Mouse (Mus musculus): Measurements from ENCODE around the gene Kdelr1. TPM values are rescaled to one million over a fixed set of nuclear protein-coding genes. Genes with fewer than 3 reads are reported as not detected.
A peak's percentile ranks its signal among the peaks of the same experiment; 100 is the strongest.

Kdelr1 gene
- total and polyA plus RNA-seq, 3 experiments: 42.3 to 60.6 TPM; not detected in 1

DNA sequence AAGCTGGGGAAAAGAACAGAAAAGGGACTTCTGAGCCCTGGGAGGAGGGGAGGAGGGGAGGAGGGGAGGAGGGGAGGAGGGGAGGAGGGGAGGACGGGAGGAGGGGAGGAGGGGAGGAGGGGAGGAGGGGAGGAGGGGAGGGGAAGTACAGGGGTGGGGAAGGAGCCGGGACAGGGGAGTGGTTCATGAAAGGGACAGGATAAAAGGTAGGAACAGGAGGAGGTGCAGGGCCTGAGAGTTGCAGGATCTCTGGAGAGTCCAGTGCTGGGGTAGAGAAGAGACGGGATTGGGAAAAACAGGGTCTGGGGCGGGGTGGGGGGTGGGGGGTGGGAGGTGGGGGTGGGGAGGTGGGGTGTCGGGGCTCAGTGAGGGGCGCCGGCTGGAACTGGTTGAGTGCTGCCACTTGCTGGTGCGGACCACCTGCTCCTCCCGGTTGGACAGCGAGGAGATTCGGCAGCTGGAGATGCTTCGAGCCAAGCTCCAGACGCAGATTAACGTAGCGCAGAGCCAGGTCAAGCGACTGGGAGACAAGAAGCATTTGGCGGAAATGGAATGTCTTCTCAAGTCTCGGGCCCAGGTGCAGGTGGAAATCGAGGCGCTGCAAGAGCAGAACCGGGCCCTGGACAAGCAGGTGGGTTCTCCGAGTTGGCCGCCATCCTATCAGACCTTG, 56.2 kb downstream of the Kdelr1 start:
- H3K27ac ChIP-seq (ENCODE audit: control insufficient read depth, low read depth, low read length): no peak overlapping the region
- no peak overlapping the region for H3K4me3 ChIP-seq (ENCODE audit: control insufficient read depth in 1 of 2, insufficient read depth in 1 of 2, low read depth in 2 of 2, low read length in 2 of 2)
- H3K36me3 ChIP-seq (ENCODE audit: control insufficient read depth in 1 of 2, insufficient read depth in 2 of 2, low read length in 2 of 2): peaks cover 0 to 5% of the 10 kb centered on the region in 2 experiments; a peak in 2 of 4 replicates
- peaks cover 4 to 5% of the 10 kb centered on the region in 2 experiments for H3K4me1 ChIP-seq (ENCODE audit: control insufficient read depth in 1 of 2, insufficient read depth in 2 of 2, low read length in 2 of 2)
- no peak for TF ChIP-seq MYC (IDR thresholded peaks at IDR 0.05; ENCODE audit: low read depth, low read length)
- no peak for TF ChIP-seq GABPA (IDR thresholded peaks at IDR 0.05; ENCODE audit: low read depth, low read length)
- no peaks in the 10 kb centered on the region for H3K9me3 ChIP-seq (replicated peaks; ENCODE audit: insufficient read depth, low read length)
- H3K9ac ChIP-seq (ENCODE audit: control insufficient read depth, low read depth, low read length, poor library complexity, severe bottlenecking): no peak overlapping the region
- no peak for DNase-seq (ENCODE audit: low read depth, low spot score)
- H3K27me3 ChIP-seq (ENCODE audit: control insufficient read depth in 1 of 2, insufficient read depth in 2 of 2, low read length in 2 of 2): no peaks in the 10 kb centered on the region
- no peaks in the 10 kb centered on the region for H3K79me2 ChIP-seq (ENCODE audit: control insufficient read depth, insufficient read depth, low read length, poor library complexity)

DNA sequence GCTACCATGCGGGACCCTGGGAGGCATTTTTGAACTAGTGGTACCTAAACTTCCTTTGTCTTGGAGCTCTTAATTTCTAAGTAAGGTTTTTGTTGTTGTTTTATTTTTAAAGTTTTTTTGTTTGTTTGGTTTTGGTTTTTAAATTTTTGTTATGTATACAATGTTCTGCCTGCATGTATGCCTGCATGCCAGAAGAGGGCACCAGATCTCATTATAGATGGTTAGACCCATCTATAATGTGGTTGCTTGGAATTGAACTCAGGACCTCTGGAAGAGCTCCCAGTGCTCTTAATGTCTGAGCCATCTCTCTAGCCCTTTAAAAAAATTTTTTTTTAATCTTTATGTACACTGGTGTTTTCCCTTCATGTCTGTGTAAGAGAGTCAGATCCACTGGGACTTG, 57.1 kb downstream of the Kdelr1 start:
- no peak for DNase-seq (ENCODE audit: low read depth, low spot score)
- Histone ChIP-seq H3K4me3 (ENCODE audit: control insufficient read depth in 1 of 2, insufficient read depth in 1 of 2, low read depth in 2 of 2, low read length in 2 of 2) (no peak overlapping the region), H3K4me1 (ENCODE audit: control insufficient read depth in 1 of 2, insufficient read depth in 2 of 2, low read length in 2 of 2) (peaks cover 4 to 5% of the 10 kb centered on the region in 2 experiments), H3K9me3 (replicated peaks; ENCODE audit: insufficient read depth, low read length) (no peaks in the 10 kb centered on the region), H3K27ac (ENCODE audit: control insufficient read depth, low read depth, low read length) (no peak overlapping the region), H3K36me3 (ENCODE audit: control insufficient read depth in 1 of 2, insufficient read depth in 2 of 2, low read length in 2 of 2) (peaks cover 0 to 5% of the 10 kb centered on the region in 2 experiments; a peak in 2 of 4 replicates), H3K79me2 (ENCODE audit: control insufficient read depth, insufficient read depth, low read length, poor library complexity) (no peaks in the 10 kb centered on the region), H3K27me3 (ENCODE audit: control insufficient read depth in 1 of 2, insufficient read depth in 2 of 2, low read length in 2 of 2) (no peaks in the 10 kb centered on the region), H3K9ac (ENCODE audit: control insufficient read depth, low read depth, low read length, poor library complexity, severe bottlenecking) (no peak overlapping the region)
- TF ChIP-seq SMC3 (IDR thresholded peaks at IDR 0.05; ENCODE audit: low read depth, low read length): peak; percentile 28; the same call in 1 of the 2 replicates
- no peak for TF ChIP-seq CHD1 (IDR thresholded peaks at IDR 0.05; ENCODE audit: low read depth, low read length)
- TF ChIP-seq UBTF (IDR thresholded peaks at IDR 0.05; ENCODE audit: borderline replicate concordance, insufficient read depth, low read depth, low read length): no peak
- no peak for TF ChIP-seq ELF1 (IDR thresholded peaks at IDR 0.05; ENCODE audit: low read depth, low read length)
- TF ChIP-seq USF2 (IDR thresholded peaks at IDR 0.05; ENCODE audit: borderline replicate concordance in 1 of 2, insufficient read depth in 1 of 2, low read depth in 1 of 2, low read length in 2 of 2): no peak
- peak in 2 of 3 experiments; percentile 22 to 34; a peak in 1 of 6 replicates for TF ChIP-seq CTCF (IDR thresholded peaks at IDR 0.05 in 2 of 3, conservative IDR thresholded peaks at IDR 0.05 in 1 of 3; ENCODE audit: control insufficient read depth in 1 of 3, insufficient read depth in 1 of 3, low read depth in 2 of 3, low read length in 3 of 3, poor library complexity in 1 of 3, severe bottlenecking in 1 of 3)
- no peak for TF ChIP-seq EP300 (IDR thresholded peaks at IDR 0.05; ENCODE audit: low read depth in 1 of 2, low read length in 2 of 2)
- no peak for TF ChIP-seq MEF2A (IDR thresholded peaks at IDR 0.05; ENCODE audit: extremely low read depth, insufficient replicate concordance, low read depth, low read length, poor library complexity, severe bottlenecking)
- TF ChIP-seq MYC (IDR thresholded peaks at IDR 0.05; ENCODE audit: low read depth, low read length): no peak
- TF ChIP-seq SIN3A (IDR thresholded peaks at IDR 0.05; ENCODE audit: low read length): no peak
- TF ChIP-seq RAD21 (IDR thresholded peaks at IDR 0.05; ENCODE audit: low read depth, low read length): no peak
- no peak for TF ChIP-seq MYB (IDR thresholded peaks at IDR 0.05; ENCODE audit: low read depth, low read length)
- no peak for TF ChIP-seq MXI1 (IDR thresholded peaks at IDR 0.05; ENCODE audit: low read depth, low read length)
- TF ChIP-seq TAL1 (IDR thresholded peaks at IDR 0.05; ENCODE audit: low read length): no peak

Other genes starting within 250 kb of the Kdelr1 start
- gene Rasip1, start 245.3 kb upstream of the Kdelr1 start, total RNA-seq (2012; rRNA removed): 1.1 TPM in 2 replicates
- under 1 TPM in 1 of 2 experiments, not detected in 1; 0.65 TPM for gene Rasip1, start 245.3 kb upstream of the Kdelr1 start, polyA plus RNA-seq (2012; ENCODE audit: insufficient read depth in 1 of 2, insufficient read length in 2 of 2, low read depth in 1 of 2, low replicate concordance in 2 of 2, missing spikeins in 1 of 2)
- gene Mamstr, start 232.8 kb upstream of the Kdelr1 start, total RNA-seq (2012; rRNA removed): not detected in 2 replicates
- gene Mamstr, start 232.8 kb upstream of the Kdelr1 start, polyA plus RNA-seq (2012; ENCODE audit: insufficient read depth in 1 of 2, insufficient read length in 2 of 2, low read depth in 1 of 2, low replicate concordance in 2 of 2, missing spikeins in 1 of 2): not detected
- gene Fut2, start 206.4 kb upstream of the Kdelr1 start, total RNA-seq (2012; rRNA removed): not detected in 2 replicates
- not detected for gene Fut2, start 206.4 kb upstream of the Kdelr1 start, polyA plus RNA-seq (2012; ENCODE audit: insufficient read depth in 1 of 2, insufficient read length in 2 of 2, low read depth in 1 of 2, low replicate concordance in 2 of 2, missing spikeins in 1 of 2)
- not detected in 2 replicates for gene Ntn5, start 188.8 kb upstream of the Kdelr1 start, total RNA-seq (2012; rRNA removed)
- under 1 TPM in 1 of 2 experiments, not detected in 1; 0.13 TPM for gene Ntn5, start 188.8 kb upstream of the Kdelr1 start, polyA plus RNA-seq (2012; ENCODE audit: insufficient read depth in 1 of 2, insufficient read length in 2 of 2, low read depth in 1 of 2, low replicate concordance in 2 of 2, missing spikeins in 1 of 2)
- not detected in 2 replicates for gene Sec1, start 178.4 kb upstream of the Kdelr1 start, total RNA-seq (2012; rRNA removed)
- not detected for gene Sec1, start 178.4 kb upstream of the Kdelr1 start, polyA plus RNA-seq (2012; ENCODE audit: insufficient read depth in 1 of 2, insufficient read length in 2 of 2, low read depth in 1 of 2, low replicate concordance in 2 of 2, missing spikeins in 1 of 2)
- 0.29 and 0.77 TPM in 2 replicates for gene Car11, start 172.9 kb upstream of the Kdelr1 start, total RNA-seq (2012; rRNA removed)
- gene Car11, start 172.9 kb upstream of the Kdelr1 start, polyA plus RNA-seq (2012; ENCODE audit: insufficient read depth in 1 of 2, insufficient read length in 2 of 2, low read depth in 1 of 2, low replicate concordance in 2 of 2, missing spikeins in 1 of 2): 1 to 10 TPM in 1 of 2 experiments, not detected in 1; 1.5 TPM
- gene Dbp, start 167.7 kb upstream of the Kdelr1 start, total RNA-seq (2012; rRNA removed): 21.1 and 24.4 TPM in 2 replicates
- 10 to 100 TPM in 1 of 2 experiments, not detected in 1; 22.5 TPM for gene Dbp, start 167.7 kb upstream of the Kdelr1 start, polyA plus RNA-seq (2012; ENCODE audit: insufficient read depth in 1 of 2, insufficient read length in 2 of 2, low read depth in 1 of 2, low replicate concordance in 2 of 2, missing spikeins in 1 of 2)
- 3,210 and 3,724 TPM in 2 replicates for gene Rpl18, start 157.3 kb upstream of the Kdelr1 start, total RNA-seq (2012; rRNA removed)
- gene Rpl18, start 157.3 kb upstream of the Kdelr1 start, polyA plus RNA-seq (2012; ENCODE audit: insufficient read depth in 1 of 2, insufficient read length in 2 of 2, low read depth in 1 of 2, low replicate concordance in 2 of 2, missing spikeins in 1 of 2): 1,000 to 10,000 TPM in 1 of 2 experiments, not detected in 1; 3,544 TPM
- gene Sphk2, start 154.8 kb upstream of the Kdelr1 start, total RNA-seq (2012; rRNA removed): 18.3 and 21.0 TPM in 2 replicates
- gene Sphk2, start 154.8 kb upstream of the Kdelr1 start, polyA plus RNA-seq (2012; ENCODE audit: insufficient read depth in 1 of 2, insufficient read length in 2 of 2, low read depth in 1 of 2, low replicate concordance in 2 of 2, missing spikeins in 1 of 2): 10 to 100 TPM in 1 of 2 experiments, not detected in 1; 40.2 TPM
- gene Fam83e, start 151.6 kb upstream of the Kdelr1 start, total RNA-seq (2012; rRNA removed): 0.95 and 1.0 TPM in 2 replicates
- under 1 TPM in 1 of 2 experiments, not detected in 1; 0.43 TPM for gene Fam83e, start 151.6 kb upstream of the Kdelr1 start, polyA plus RNA-seq (2012; ENCODE audit: insufficient read depth in 1 of 2, insufficient read length in 2 of 2, low read depth in 1 of 2, low replicate concordance in 2 of 2, missing spikeins in 1 of 2)
- not detected in 2 replicates for gene Spaca4, start 147.0 kb upstream of the Kdelr1 start, total RNA-seq (2012; rRNA removed)
- gene Spaca4, start 147.0 kb upstream of the Kdelr1 start, polyA plus RNA-seq (2012; ENCODE audit: insufficient read depth in 1 of 2, insufficient read length in 2 of 2, low read depth in 1 of 2, low replicate concordance in 2 of 2, missing spikeins in 1 of 2): under 1 TPM in 1 of 2 experiments, not detected in 1; 0.38 TPM
- gene Lmtk3, start 89.0 kb upstream of the Kdelr1 start, total RNA-seq (2012; rRNA removed): 0.03 and 0.04 TPM in 2 replicates
- gene Lmtk3, start 89.0 kb upstream of the Kdelr1 start, polyA plus RNA-seq (2012; ENCODE audit: insufficient read depth in 1 of 2, insufficient read length in 2 of 2, low read depth in 1 of 2, low replicate concordance in 2 of 2, missing spikeins in 1 of 2): under 1 TPM in 1 of 2 experiments, not detected in 1; 0.40 TPM
- gene Sult2b1, start 88.1 kb upstream of the Kdelr1 start, total RNA-seq (2012; rRNA removed): 0.08 and 0.16 TPM in 2 replicates
- under 1 TPM in 1 of 2 experiments, not detected in 1; 0.47 TPM for gene Sult2b1, start 88.1 kb upstream of the Kdelr1 start, polyA plus RNA-seq (2012; ENCODE audit: insufficient read depth in 1 of 2, insufficient read length in 2 of 2, low read depth in 1 of 2, low replicate concordance in 2 of 2, missing spikeins in 1 of 2)
- gene Cyth2, start 58.2 kb upstream of the Kdelr1 start, total RNA-seq (2012; rRNA removed): 42.6 and 52.9 TPM in 2 replicates
- gene Cyth2, start 58.2 kb upstream of the Kdelr1 start, polyA plus RNA-seq (2012; ENCODE audit: insufficient read depth in 1 of 2, insufficient read length in 2 of 2, low read depth in 1 of 2, low replicate concordance in 2 of 2, missing spikeins in 1 of 2): 10 to 100 TPM in 1 of 2 experiments, not detected in 1; 92.2 TPM
- 0.39 and 0.46 TPM in 2 replicates for gene Kcnj14, start 48.0 kb upstream of the Kdelr1 start, total RNA-seq (2012; rRNA removed)
- 1 to 10 TPM in 1 of 2 experiments, not detected in 1; 1.3 TPM for gene Kcnj14, start 48.0 kb upstream of the Kdelr1 start, polyA plus RNA-seq (2012; ENCODE audit: insufficient read depth in 1 of 2, insufficient read length in 2 of 2, low read depth in 1 of 2, low replicate concordance in 2 of 2, missing spikeins in 1 of 2)
- gene Grwd1, start 41.8 kb upstream of the Kdelr1 start, total RNA-seq (2012; rRNA removed): 132 and 173 TPM in 2 replicates
- gene Grwd1, start 41.8 kb upstream of the Kdelr1 start, polyA plus RNA-seq (2012; ENCODE audit: insufficient read depth in 1 of 2, insufficient read length in 2 of 2, low read depth in 1 of 2, low replicate concordance in 2 of 2, missing spikeins in 1 of 2): 100 to 1,000 TPM in 1 of 2 experiments, 10 to 100 TPM in 1; 82.2 to 108 TPM
- gene Grin2d, start 5.6 kb downstream of the Kdelr1 start, total RNA-seq (2012; rRNA removed): 0.16 and 0.19 TPM in 2 replicates
- under 1 TPM in 1 of 2 experiments, not detected in 1; 0.57 TPM for gene Grin2d, start 5.6 kb downstream of the Kdelr1 start, polyA plus RNA-seq (2012; ENCODE audit: insufficient read depth in 1 of 2, insufficient read length in 2 of 2, low read depth in 1 of 2, low replicate concordance in 2 of 2, missing spikeins in 1 of 2)
- gene Syngr4, start 23.9 kb downstream of the Kdelr1 start, total RNA-seq (2012; rRNA removed): 0.33 and 0.46 TPM in 2 replicates
- 1 to 10 TPM in 1 of 2 experiments, not detected in 1; 1.1 TPM for gene Syngr4, start 23.9 kb downstream of the Kdelr1 start, polyA plus RNA-seq (2012; ENCODE audit: insufficient read depth in 1 of 2, insufficient read length in 2 of 2, low read depth in 1 of 2, low replicate concordance in 2 of 2, missing spikeins in 1 of 2)
- gene Tmem143, start 24.2 kb downstream of the Kdelr1 start, total RNA-seq (2012; rRNA removed): 10.1 and 10.7 TPM in 2 replicates
- gene Tmem143, start 24.2 kb downstream of the Kdelr1 start, polyA plus RNA-seq (2012; ENCODE audit: insufficient read depth in 1 of 2, insufficient read length in 2 of 2, low read depth in 1 of 2, low replicate concordance in 2 of 2, missing spikeins in 1 of 2): 10 to 100 TPM in 1 of 2 experiments, not detected in 1; 20.1 TPM
- gene Emp3, start 48.6 kb downstream of the Kdelr1 start, total RNA-seq (2012; rRNA removed): 65.1 and 75.0 TPM in 2 replicates
- 100 to 1,000 TPM in 1 of 2 experiments, not detected in 1; 111 TPM for gene Emp3, start 48.6 kb downstream of the Kdelr1 start, polyA plus RNA-seq (2012; ENCODE audit: insufficient read depth in 1 of 2, insufficient read length in 2 of 2, low read depth in 1 of 2, low replicate concordance in 2 of 2, missing spikeins in 1 of 2)
- gene Ccdc114, start 51.3 kb downstream of the Kdelr1 start, total RNA-seq (2012; rRNA removed): 0.15 TPM in 1 of 2 replicates, not detected in the other
- under 1 TPM in 1 of 2 experiments, not detected in 1; 0.24 TPM for gene Ccdc114, start 51.3 kb downstream of the Kdelr1 start, polyA plus RNA-seq (2012; ENCODE audit: insufficient read depth in 1 of 2, insufficient read length in 2 of 2, low read depth in 1 of 2, low replicate concordance in 2 of 2, missing spikeins in 1 of 2)
- gene Abcc6, start 157.5 kb downstream of the Kdelr1 start, total RNA-seq (2012; rRNA removed): 0.12 TPM in 1 of 2 replicates, not detected in the other
- gene Abcc6, start 157.5 kb downstream of the Kdelr1 start, polyA plus RNA-seq (2012; ENCODE audit: insufficient read depth in 1 of 2, insufficient read length in 2 of 2, low read depth in 1 of 2, low replicate concordance in 2 of 2, missing spikeins in 1 of 2): under 1 TPM in 1 of 2 experiments, not detected in 1; 0.04 TPM
- 159 and 197 TPM in 2 replicates for gene Nomo1, start 160.9 kb downstream of the Kdelr1 start, total RNA-seq (2012; rRNA removed)
- gene Nomo1, start 160.9 kb downstream of the Kdelr1 start, polyA plus RNA-seq (2012; ENCODE audit: insufficient read depth in 1 of 2, insufficient read length in 2 of 2, low read depth in 1 of 2, low replicate concordance in 2 of 2, missing spikeins in 1 of 2): 1,000 to 10,000 TPM in 1 of 2 experiments, 100 to 1,000 TPM in 1; 195 to 1,239 TPM
- gene Kcnj11, start 228.0 kb downstream of the Kdelr1 start, total RNA-seq (2012; rRNA removed): not detected in 2 replicates
- gene Kcnj11, start 228.0 kb downstream of the Kdelr1 start, polyA plus RNA-seq (2012; ENCODE audit: insufficient read depth in 1 of 2, insufficient read length in 2 of 2, low read depth in 1 of 2, low replicate concordance in 2 of 2, missing spikeins in 1 of 2): not detected

Data from MEL (cell line).